Mouse (Mus musculus): ENCODE results near the gene Mtmr3. TPM values are rescaled to one million over a fixed set of nuclear protein-coding genes. Genes with fewer than 3 reads are reported as not detected.

Gene Mtmr3
- polyA plus RNA-seq, 1 experiment from 2014 or later = 39.5 TPM

- no peak for ATAC-seq (ENCODE audit: insufficient number of reproducible peaks, insufficient read depth, low FRiP score, low TSS enrichment, low read depth)
Measured at GRCm38 (mm10) chr11:4462868-4463267, 131.8 kb downstream of the Mtmr3 start.

GRCm38 (mm10) chr11:4461154-4461553, 133.5 kb downstream of the Mtmr3 start:
- Histone ChIP-seq H3K27me3 (peaks cover 7% of the 10 kb centered on the region; the same call in 1 of the 2 replicates), H3K4me2 (no peak overlapping the region), H3K4me1 (replicated peaks) (0 out of 2 replicates have a peak, but pooled peaks cover 8% of the 10 kb centered on the region), H3K36me3 (no peaks in the 10 kb centered on the region), H3K27ac (no peak overlapping the region), H3K9me3 (no peaks in the 10 kb centered on the region), H3K9ac (replicated peaks) (no peak overlapping the region), H3K4me3 (replicated peaks) (no peak overlapping the region)
- 17% methylated on average over 12 of the region's 12 CpGs for WGBS
- no peak for ATAC-seq (ENCODE audit: insufficient number of reproducible peaks, insufficient read depth, low FRiP score, low TSS enrichment, low read depth)

More at GRCm38 (mm10) chr11:4462868-4463267, 131.8 kb downstream of the Mtmr3 start:
- 54% methylated on average over 2 of the region's 2 CpGs for WGBS
- no peak overlapping the region for H3K27ac ChIP-seq
- peaks cover 3% of the 10 kb centered on the region; the same call in 1 of the 2 replicates for H3K27me3 ChIP-seq
- H3K9ac ChIP-seq (replicated peaks) = no peak overlapping the region
- H3K36me3 ChIP-seq = no peaks in the 10 kb centered on the region
- no peaks in the 10 kb centered on the region for H3K9me3 ChIP-seq
- 0 out of 2 replicates have a peak, but pooled peaks cover 8% of the 10 kb centered on the region for H3K4me1 ChIP-seq (replicated peaks)
- H3K4me2 ChIP-seq = no peak overlapping the region
- H3K4me3 ChIP-seq (replicated peaks) = no peak overlapping the region

GRCm38 (mm10) chr11:4460615-4461014, 134.0 kb downstream of the Mtmr3 start:
- H3K9ac ChIP-seq (replicated peaks) = no peak overlapping the region
- no peak overlapping the region for H3K4me3 ChIP-seq (replicated peaks)
- 0 out of 2 replicates have a peak, but pooled peaks cover 8% of the 10 kb centered on the region for H3K4me1 ChIP-seq (replicated peaks)
- H3K36me3 ChIP-seq = no peaks in the 10 kb centered on the region
- 58% methylated on average over 5 of the region's 5 CpGs for WGBS
- peaks cover 7% of the 10 kb centered on the region; the same call in 1 of the 2 replicates for H3K27me3 ChIP-seq
- no peaks in the 10 kb centered on the region for H3K9me3 ChIP-seq
- no peak for ATAC-seq (ENCODE audit: insufficient number of reproducible peaks, insufficient read depth, low FRiP score, low TSS enrichment, low read depth)
- H3K4me2 ChIP-seq = no peak overlapping the region
- H3K27ac ChIP-seq = no peak overlapping the region

DNA sequence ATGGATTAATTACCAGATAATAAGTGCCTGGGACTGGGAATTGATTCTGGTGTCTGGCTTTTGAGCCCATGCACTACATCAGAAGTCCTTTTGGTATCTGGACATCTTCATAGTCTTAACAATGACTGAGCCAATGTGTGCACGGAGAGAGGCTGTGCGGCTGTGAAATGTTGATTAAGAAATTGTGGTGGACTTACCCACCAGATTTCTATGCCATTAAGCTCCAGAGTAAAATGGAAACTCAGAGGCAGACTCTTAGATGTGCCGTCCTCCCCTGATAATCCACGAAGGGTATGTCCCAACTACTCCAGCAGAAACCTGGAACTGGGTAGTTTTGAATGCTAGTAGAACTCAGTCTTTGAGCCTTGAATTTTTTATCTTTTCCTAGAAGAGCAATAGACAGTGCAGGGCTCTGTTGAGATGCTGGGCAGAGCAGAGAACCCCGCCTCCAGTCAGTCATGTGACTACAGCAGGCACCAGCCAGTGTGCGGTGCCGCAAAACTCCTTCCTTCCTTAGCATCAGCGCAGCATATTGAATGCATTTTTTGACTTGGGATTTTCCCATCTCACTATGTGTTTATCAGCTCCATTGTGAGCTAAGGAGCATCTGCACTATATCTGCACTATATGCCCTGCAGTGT, 139.6 kb downstream of the Mtmr3 start:
- no peak overlapping the region for H3K4me2 ChIP-seq
- H3K36me3 ChIP-seq = no peaks in the 10 kb centered on the region
- WGBS = 75% methylated on average over 8 of the region's 8 CpGs
- H3K27ac ChIP-seq = no peak overlapping the region
- H3K9me3 ChIP-seq = no peaks in the 10 kb centered on the region
- no peaks in the 10 kb centered on the region for H3K4me1 ChIP-seq (replicated peaks)
- H3K27me3 ChIP-seq = peaks cover 7% of the 10 kb centered on the region; the same call in 1 of the 2 replicates
- no peak overlapping the region for H3K9ac ChIP-seq (replicated peaks)
- H3K4me3 ChIP-seq (replicated peaks) = no peak overlapping the region
- no peak for ATAC-seq (ENCODE audit: insufficient number of reproducible peaks, insufficient read depth, low FRiP score, low TSS enrichment, low read depth)

DNA sequence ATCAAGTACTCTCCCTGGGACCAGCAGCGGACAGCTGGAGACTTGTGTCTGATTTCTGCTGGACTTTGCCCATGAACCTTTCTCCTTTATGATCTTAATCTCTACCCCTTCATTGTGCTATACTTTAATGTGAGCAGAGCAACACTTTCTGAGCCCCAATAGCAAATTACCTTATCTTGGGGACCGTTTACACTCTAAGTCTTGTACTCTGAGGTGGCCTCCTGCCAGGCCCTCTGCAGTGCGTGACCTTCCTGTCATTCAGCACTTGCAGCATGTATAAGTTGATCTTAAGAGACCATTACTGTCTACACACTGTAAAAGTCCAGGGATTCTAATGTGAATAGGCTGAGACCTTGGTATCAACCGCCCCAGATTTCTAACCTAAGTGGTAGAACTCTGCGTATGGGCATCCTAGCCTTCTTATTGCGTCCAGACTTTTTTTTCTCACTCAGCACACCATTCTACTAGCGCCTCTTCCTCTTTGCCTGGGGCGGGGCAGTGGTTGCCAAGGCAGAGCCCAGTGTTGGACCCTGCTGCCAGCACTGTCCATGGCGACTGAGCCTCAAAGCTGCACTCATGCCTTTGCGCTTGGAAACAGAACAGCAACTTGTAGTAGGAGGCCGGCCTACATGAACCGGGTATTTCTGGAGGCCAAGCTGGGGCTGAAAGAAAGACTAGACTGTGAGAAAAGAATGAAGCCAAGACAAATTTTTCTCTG, 142.0 kb downstream of the Mtmr3 start:
- H3K4me1 ChIP-seq (replicated peaks) = no peaks in the 10 kb centered on the region
- H3K27me3 ChIP-seq = 0 out of 2 replicates have a peak, but pooled peaks cover 2% of the 10 kb centered on the region
- no peak for ATAC-seq (ENCODE audit: insufficient number of reproducible peaks, insufficient read depth, low FRiP score, low TSS enrichment, low read depth)
- no peak overlapping the region for H3K4me3 ChIP-seq (replicated peaks)
- WGBS = 82% methylated on average over 12 of the region's 12 CpGs
- no peaks in the 10 kb centered on the region for H3K36me3 ChIP-seq
- H3K9ac ChIP-seq (replicated peaks) = no peak overlapping the region
- H3K4me2 ChIP-seq = no peak overlapping the region
- no peaks in the 10 kb centered on the region for H3K9me3 ChIP-seq
- no peak overlapping the region for H3K27ac ChIP-seq

DNA sequence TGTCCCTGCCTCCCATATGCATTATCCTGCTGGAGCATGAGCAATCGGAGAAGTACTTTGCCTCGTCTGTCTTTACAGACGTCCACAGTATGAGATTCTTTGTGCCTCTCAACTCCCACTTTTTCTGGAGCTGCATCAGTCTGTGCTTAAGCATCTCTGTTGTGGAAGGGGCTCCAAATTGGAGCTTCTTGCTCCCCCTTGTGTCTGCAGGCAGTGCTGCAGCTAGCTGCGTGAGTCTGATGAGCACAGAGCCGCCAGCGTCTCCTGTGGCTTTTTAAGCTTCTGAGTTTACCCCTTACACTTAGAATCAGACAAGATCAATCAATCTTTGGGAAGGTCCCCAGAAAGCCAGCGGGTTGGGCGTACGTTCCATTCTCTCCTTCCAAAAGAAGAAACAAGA, 143.5 kb downstream of the Mtmr3 start:
- Histone ChIP-seq H3K9ac (replicated peaks) (no peak overlapping the region), H3K27me3 (no peaks in the 10 kb centered on the region), H3K4me1 (replicated peaks) (no peaks in the 10 kb centered on the region), H3K9me3 (no peaks in the 10 kb centered on the region), H3K27ac (no peak overlapping the region), H3K36me3 (no peaks in the 10 kb centered on the region), H3K4me3 (replicated peaks) (no peak overlapping the region), H3K4me2 (no peak overlapping the region)
- no peak for ATAC-seq (ENCODE audit: insufficient number of reproducible peaks, insufficient read depth, low FRiP score, low TSS enrichment, low read depth)
- WGBS = 26% methylated on average over 9 of the region's 9 CpGs

- no peak for ATAC-seq (ENCODE audit: insufficient number of reproducible peaks, insufficient read depth, low FRiP score, low TSS enrichment, low read depth)
- 92% methylated on average over 9 of the region's 9 CpGs for WGBS
- no peaks in the 10 kb centered on the region for H3K9me3 ChIP-seq
- H3K4me2 ChIP-seq = no peak overlapping the region
- no peak overlapping the region for H3K9ac ChIP-seq (replicated peaks)
- H3K4me1 ChIP-seq (replicated peaks) = no peaks in the 10 kb centered on the region
- H3K36me3 ChIP-seq = no peaks in the 10 kb centered on the region
- no peak overlapping the region for H3K4me3 ChIP-seq (replicated peaks)
- H3K27ac ChIP-seq = no peak overlapping the region
- H3K27me3 ChIP-seq = no peaks in the 10 kb centered on the region
Measured at GRCm38 (mm10) chr11:4446195-4446868, 148.3 kb downstream of the Mtmr3 start.

- H3K4me3 ChIP-seq (replicated peaks) = no peak overlapping the region
- 0 out of 2 replicates have a peak, but pooled peaks cover 3% of the 10 kb centered on the region for H3K4me1 ChIP-seq (replicated peaks)
- H3K27ac ChIP-seq = no peak overlapping the region
- H3K4me2 ChIP-seq = no peak overlapping the region
- no peaks in the 10 kb centered on the region for H3K9me3 ChIP-seq
- WGBS = 57% methylated on average over 1 of the region's 1 CpGs
- H3K36me3 ChIP-seq = no peaks in the 10 kb centered on the region
- no peak overlapping the region for H3K9ac ChIP-seq (replicated peaks)
- no peak for ATAC-seq (ENCODE audit: insufficient number of reproducible peaks, insufficient read depth, low FRiP score, low TSS enrichment, low read depth)
- no peaks in the 10 kb centered on the region for H3K27me3 ChIP-seq
Measured at GRCm38 (mm10) chr11:4442280-4442679, 152.4 kb downstream of the Mtmr3 start.

DNA sequence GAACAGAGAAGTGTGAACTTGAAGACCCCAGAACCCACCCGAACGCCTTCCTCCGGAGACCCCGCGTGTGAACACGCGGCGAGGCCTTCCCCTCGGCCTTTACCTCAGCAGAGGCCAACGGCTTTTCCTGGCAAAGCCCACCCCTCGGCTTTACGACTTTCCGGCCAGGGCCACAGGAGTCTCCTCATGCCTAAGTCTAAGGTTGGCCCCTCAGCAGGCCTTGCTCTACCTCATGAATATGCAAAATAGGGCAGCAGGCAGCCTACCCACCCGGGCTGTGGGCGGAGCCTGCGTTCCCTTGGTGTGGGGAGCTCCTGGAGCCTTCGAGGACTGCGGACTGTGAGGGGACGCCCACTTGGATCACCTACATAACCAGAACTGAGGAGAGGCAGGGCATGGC, 153.7 kb downstream of the Mtmr3 start, which contains the start of gene Hormad2:
Hormad2 (minus strand) TSS at position 128 of the 400 bp plus-strand sequence.
- Histone ChIP-seq H3K4me2 (no peak within 1 kb of the TSS), H3K4me3 (replicated peaks) (no peak within 1 kb of the TSS)

GRCm38 (mm10) chr11:4438211-4438610, 156.5 kb downstream of the Mtmr3 start:
- no peak overlapping the region for H3K27ac ChIP-seq
- H3K9me3 ChIP-seq = no peaks in the 10 kb centered on the region
- no peak overlapping the region for H3K4me3 ChIP-seq (replicated peaks)
- no peak overlapping the region for H3K4me2 ChIP-seq
- H3K4me1 ChIP-seq (replicated peaks) = 0 out of 2 replicates have a peak, but pooled peaks cover 3% of the 10 kb centered on the region
- H3K36me3 ChIP-seq = no peaks in the 10 kb centered on the region
- ATAC-seq (ENCODE audit: insufficient number of reproducible peaks, insufficient read depth, low FRiP score, low TSS enrichment, low read depth) = no peak
- WGBS = 64% methylated on average over 2 of the region's 2 CpGs
- H3K27me3 ChIP-seq = no peaks in the 10 kb centered on the region
- no peak overlapping the region for H3K9ac ChIP-seq (replicated peaks)

More for the DNA sequence above, 153.7 kb downstream of the Mtmr3 start, which contains the start of gene Hormad2:
- no peak within 1 kb of the TSS for H3K9ac ChIP-seq (replicated peaks)
- H3K36me3 ChIP-seq = no peaks in the 10 kb centered on the region
- no peak within 1 kb of the TSS for H3K27ac ChIP-seq
- 0 out of 2 replicates have a peak, but pooled peaks cover 3% of the 10 kb centered on the region for H3K4me1 ChIP-seq (replicated peaks)
- 46% methylated on average over 19 of the region's 19 CpGs for WGBS
- no peaks in the 10 kb centered on the region for H3K9me3 ChIP-seq
- ATAC-seq (ENCODE audit: insufficient number of reproducible peaks, insufficient read depth, low FRiP score, low TSS enrichment, low read depth) = no peak
- H3K27me3 ChIP-seq = no peaks in the 10 kb centered on the region

- Histone ChIP-seq H3K36me3 (no peaks in the 10 kb centered on the region), H3K9ac (replicated peaks) (no peak overlapping the region), H3K9me3 (no peaks in the 10 kb centered on the region), H3K4me3 (replicated peaks) (no peak overlapping the region), H3K4me1 (replicated peaks) (0 out of 2 replicates have a peak, but pooled peaks cover 3% of the 10 kb centered on the region), H3K4me2 (no peak overlapping the region), H3K27me3 (no peaks in the 10 kb centered on the region), H3K27ac (no peak overlapping the region)
- ATAC-seq (ENCODE audit: insufficient number of reproducible peaks, insufficient read depth, low FRiP score, low TSS enrichment, low read depth) = no peak
- 86% methylated on average over 1 of the region's 1 CpGs for whole genome bisulfite sequencing
Measured at GRCm38 (mm10) chr11:4437318-4437717, 157.3 kb downstream of the Mtmr3 start.

Data from limb, embryonic 12.5 days (tissue).